Mouse (Mus musculus): ENCODE measurements around the gene Zdhhc21. TPM values are rescaled to one million over a fixed set of nuclear protein-coding genes. Genes with fewer than 3 reads are reported as not detected.

The Zdhhc21 gene
- total RNA-seq (2021), result 16.1 and 17.2 TPM in 2 replicates
- long read RNA-seq, experiment 1, full-length matches to known transcripts, result 3 of 4 reads
- long read RNA-seq, experiment 1, partial matches to known transcripts, result 0 of 4 reads
- long read RNA-seq, experiment 1, other reads (novel, unspliced or antisense), result 1 of 4 reads
- long read RNA-seq, experiment 2, full-length matches to known transcripts, result 1 of 4 reads
- long read RNA-seq, experiment 2, partial matches to known transcripts, result 1 of 4 reads
- long read RNA-seq, experiment 2, other reads (novel, unspliced or antisense), result 2 of 4 reads

DNA sequence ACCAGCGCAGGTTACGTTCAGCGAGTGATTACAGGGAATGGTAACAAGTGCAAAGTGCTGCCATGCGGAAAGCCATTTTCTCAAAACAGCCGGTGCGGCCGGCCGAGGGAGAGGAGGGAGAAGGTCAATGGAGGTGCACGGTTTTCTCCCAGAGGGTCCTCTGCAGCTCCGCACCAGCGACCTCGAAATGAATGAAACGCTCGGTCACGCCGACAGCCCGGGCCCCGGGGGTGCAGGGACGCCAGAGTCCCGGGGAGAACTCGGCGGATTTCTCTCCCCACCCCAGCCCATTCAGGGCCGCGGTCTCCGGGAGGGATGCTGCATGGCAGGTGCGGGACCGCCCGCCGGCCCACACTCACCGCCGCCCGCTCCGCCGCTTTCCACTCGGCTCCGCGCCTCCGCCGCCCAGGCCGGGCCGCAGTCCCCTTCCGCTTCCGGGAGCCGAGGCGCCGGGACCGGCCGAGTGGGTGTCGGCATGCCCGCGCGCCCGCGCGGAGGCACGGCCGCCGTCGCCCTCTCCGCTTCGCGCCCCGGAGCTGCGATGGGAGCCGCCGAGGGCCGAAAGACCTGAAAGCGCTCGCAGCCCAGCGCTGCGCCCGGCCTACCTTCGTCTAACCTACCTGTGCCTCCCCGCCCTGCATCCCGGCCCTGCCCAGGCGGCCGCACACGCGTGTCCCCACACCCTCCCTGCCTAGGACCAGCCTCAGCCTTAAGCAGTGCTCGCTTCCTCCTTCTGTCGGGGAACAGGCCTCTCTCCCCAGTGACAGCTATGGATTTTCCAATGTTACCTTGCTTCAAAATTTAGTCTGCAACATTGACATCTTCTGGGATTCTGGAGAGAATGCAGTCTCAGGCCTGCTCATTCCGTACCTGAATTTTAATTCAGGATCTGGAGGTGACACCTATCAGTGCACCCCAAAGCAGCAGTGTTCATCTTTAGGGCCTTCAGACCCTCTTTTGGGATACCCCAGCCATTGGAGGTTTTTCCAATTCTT, at the start of gene Zdhhc21:
Gene Zdhhc21, minus strand, starts transcription at position 828 of the 995 bp plus-strand sequence.
- peak; percentile 90 for DNase-seq

GRCm38 (mm10) chr4:82895227-82895626, 35.5 kb upstream of the Zdhhc21 start:
- DNase-seq, result no peak

DNA sequence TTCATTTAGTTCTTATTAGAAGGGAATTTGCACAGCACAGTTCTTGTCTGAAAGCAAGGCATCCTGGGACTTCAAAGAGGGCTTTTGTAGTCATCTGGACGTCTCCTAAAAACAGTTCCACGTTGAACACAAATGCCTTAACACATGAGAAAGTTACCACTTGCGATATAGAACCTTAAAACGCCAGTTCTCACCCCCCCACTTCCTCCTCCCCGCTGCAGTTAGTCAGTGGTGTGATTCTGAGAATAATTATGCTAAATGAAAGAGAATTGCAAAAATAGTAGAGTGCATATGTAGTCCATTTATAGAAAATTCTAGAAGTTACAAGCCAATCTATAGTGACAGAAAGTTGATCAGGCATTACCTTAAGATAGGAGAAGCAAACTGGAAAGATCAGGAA, 32.5 kb upstream of the Zdhhc21 start:
- DNase-seq, result no peak

DNA sequence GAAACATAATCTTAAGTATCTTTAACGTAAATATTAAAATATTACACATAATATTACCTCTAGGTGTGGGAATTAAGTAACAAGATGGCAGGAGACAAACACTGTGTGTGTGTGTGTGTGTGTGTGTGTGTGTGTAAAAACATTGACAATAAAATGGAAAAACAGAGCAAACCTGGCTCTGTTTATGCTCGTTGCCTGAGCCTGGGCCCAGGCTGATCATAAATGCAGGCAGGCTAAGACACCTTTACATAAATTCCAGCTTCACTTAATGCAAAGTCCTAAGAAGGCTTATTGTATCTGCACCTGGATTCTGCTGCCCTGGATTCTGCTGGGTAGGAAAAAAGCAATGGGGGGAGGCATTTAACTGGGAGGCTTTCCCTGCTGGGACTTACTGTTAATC, 31.8 kb upstream of the Zdhhc21 start:
- DNase-seq, result no peak

GRCm38 (mm10) chr4:82891049-82891448, 31.3 kb upstream of the Zdhhc21 start:
- no peak for DNase-seq

- DNase-seq, result no peak
These were observed 30.8 kb upstream of the Zdhhc21 start for GRCm38 (mm10) chr4:82890585-82890984.

GRCm38 (mm10) chr4:82886148-82886547, 26.4 kb upstream of the Zdhhc21 start:
- no peak for DNase-seq

DNA sequence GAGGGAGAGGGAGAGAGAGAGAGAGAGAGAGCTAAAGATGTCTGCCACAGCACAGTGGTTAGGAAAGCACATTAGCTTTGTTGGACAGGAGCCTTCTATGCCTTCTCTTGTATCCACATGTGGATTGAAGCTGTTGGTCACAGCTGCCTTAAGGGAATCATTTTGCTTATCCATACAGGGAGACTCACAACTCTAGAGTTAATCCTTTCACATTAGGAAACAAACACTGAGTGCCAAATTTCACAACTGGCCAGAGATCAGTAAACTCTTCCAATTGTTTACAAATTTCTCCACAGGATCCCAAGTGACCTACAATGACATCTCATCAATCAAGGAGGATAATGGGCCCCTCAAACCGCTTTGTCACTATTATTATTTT, 25.8 kb upstream of the Zdhhc21 start:
- no peak for DNase-seq

DNA sequence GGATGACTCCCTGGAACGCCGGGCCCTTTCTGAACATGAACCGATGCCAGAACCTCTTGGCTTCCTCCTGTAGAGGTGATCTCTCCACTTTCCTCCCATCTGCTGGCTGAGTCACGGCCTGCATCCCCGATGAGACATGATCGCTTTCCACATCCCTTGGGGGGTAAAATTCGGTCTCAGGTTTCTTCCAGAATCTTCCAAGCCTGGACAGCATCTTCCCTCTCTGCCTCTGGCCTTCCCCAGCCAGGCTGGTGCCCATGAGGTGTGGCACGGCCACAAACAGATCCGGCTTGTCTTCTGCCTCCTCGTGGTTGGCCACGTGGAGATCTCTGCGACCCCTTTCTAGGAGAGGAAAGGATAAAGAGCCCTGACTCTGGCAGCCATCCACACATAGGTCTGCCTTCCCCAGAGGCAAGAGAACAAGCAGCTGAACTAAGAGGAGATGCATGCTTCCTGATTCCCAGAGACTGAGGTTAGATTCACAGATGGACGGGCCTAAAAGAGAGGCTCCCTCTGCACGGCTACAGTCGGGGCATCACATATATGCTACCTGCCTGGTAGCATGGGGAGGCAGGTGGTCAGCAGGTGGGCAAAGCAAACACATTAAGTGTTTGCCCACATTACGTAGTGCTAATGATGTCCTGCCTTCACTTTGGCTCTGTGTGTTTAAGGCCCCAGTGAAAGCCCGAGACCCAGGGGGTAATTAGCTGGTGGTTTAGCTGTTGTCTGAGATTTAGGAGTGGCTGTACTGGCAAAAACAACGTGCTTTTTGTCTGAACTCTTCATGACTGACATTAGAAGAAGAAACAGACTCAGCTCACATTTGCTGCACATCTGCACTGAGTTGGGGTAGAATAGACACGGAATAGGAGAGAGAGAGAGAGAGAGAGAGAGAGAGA, 25.1 kb upstream of the Zdhhc21 start, which contains the start of gene Cer1:
Gene Cer1, minus strand, starts transcription at position 513 of the 899 bp plus-strand sequence.
- no peak for DNase-seq

DNA sequence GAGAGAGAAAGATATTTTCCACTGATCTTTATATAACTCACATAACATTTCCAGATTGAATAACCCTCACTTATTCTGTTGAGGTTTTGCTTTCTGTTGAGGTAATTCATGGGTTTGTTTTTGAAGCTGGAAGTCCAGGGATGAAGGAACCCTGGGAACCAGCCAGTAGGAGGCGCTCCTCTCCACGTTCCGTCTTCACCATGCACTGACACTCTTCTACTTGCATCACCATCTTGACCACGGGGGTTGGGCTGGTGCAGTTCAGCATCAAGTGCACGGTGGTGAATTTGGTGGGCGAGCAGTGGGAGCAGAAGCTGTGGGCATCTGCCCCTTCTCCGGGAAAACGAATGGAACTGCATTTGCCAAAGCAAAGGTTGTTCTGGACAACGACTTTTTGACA, 22.7 kb upstream of the Zdhhc21 start:
- peak; percentile 13 for DNase-seq

DNA sequence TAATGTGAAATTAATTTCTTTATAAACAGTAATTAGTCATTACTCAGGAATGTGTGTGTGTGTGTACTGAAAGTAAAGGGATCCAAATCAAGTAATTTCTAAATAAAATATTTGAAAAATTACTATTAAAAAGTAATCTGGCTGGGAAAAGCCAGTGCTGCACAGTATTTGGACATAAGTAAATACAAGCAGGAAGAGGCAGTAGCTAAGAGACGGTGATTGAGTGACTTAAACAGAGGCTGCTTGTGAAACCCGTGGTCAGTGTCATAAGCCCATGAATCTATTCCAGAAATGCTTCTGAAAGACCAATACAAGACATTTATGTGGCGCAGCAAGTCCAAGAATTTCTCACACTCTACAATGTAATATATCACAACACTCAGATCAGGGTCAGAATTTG, 21.6 kb upstream of the Zdhhc21 start:
- DNase-seq, result no peak

DNA sequence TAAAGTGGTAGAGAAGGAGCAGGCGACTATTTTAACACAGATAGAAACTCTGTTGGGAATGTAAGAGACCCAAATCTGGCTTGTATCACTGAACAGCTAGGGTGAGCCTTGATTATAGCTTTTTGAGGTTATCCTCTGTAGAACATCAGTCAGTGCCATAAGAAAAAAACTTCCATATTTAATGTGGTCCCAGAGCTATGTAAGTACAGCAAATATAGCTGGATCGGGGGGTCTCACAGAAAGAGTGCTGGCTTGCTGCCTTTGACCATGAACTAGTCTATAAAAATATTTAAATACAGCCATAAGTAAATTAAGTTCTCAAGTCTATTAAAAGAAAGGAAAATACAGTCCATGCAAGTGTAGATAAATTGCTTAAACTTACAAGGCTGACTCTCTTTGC, 20.5 kb upstream of the Zdhhc21 start:
- DNase-seq, result no peak

- DNase-seq, result no peak
These were observed 19.4 kb upstream of the Zdhhc21 start for GRCm38 (mm10) chr4:82879152-82879551.

- DNase-seq, result no peak
These were observed 16.9 kb upstream of the Zdhhc21 start for GRCm38 (mm10) chr4:82876656-82877055.

DNA sequence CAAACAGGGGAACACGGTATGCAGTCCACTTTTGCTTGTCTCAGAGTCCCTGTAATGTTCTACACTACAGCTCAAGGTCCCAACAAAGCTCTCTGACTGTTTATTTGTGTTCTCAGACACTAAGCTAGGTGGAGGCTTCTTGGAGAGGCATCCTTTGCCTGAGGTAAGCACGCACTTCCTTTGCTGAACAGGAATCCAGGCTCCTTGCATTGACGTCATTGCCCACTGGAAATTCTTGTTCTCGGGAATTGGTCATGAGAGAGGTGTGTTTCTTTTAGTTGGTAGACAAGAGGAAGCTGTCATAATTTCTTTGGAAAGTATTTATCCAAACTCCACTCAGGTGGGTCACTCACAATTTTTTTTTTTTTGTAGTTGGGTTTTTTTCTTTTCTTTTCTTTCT, 15.8 kb upstream of the Zdhhc21 start:
- no peak for DNase-seq

- DNase-seq, result no peak
These were observed 15.0 kb upstream of the Zdhhc21 start for GRCm38 (mm10) chr4:82874791-82875190.

GRCm38 (mm10) chr4:82872548-82872947, 12.8 kb upstream of the Zdhhc21 start:
- no peak for DNase-seq

GRCm38 (mm10) chr4:82872121-82872520, 12.4 kb upstream of the Zdhhc21 start:
- no peak for DNase-seq

GRCm38 (mm10) chr4:82870931-82871330, 11.2 kb upstream of the Zdhhc21 start:
- DNase-seq, result no peak

DNA sequence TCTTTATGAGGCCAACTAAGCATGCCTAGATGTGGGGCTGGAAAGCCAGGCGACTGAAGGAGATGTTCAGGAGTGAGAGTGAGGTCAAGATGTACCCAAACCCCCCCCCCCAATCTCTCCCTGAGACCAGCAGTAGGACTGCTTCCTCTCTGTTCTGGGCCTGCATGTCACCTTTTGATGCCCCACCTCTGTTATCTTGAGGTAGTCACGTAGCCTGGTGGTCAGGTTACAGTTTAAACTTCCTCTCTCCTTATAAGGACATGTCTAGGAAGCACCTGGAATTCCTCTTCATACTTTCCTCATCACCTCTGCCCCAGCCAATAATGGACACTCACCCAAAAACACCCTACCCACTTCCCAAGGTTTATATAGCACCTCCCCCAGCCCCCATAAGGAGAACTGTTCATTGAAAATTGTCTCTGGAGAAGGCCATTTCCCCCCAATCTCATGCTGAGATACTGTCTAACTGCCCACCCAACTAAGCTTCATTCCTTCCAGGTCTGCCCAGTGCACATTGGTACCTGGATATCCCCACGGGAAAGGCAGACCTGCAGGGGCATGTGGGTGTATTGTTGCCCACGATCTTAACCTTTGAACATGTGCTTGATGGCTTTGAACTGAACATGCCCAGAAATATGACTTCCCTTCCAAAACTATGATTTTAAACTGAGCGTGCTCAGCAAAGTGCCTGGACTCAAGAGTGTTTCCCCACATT, 8.1 kb upstream of the Zdhhc21 start:
- no peak for DNase-seq

GRCm38 (mm10) chr4:82867111-82867510, 7.4 kb upstream of the Zdhhc21 start:
- DNase-seq, result no peak
